Mouse (Mus musculus) intestine, embryonic 16.5 days (tissue): ENCODE measurements around the gene Itga6. TPM values are rescaled to one million over a fixed set of nuclear protein-coding genes. Genes with fewer than 3 reads are reported as not detected.

ENCODE experiments used
- ATAC-seq: fragments of 200-750 bp; cut with Nextera tagmentation; 2 replicates; pipeline ENCODE4 v1.8.0; 2017; ENCODE audit warnings: moderate TSS enrichment, moderate library complexity
- H3K27ac ChIP-seq: fragments of 300-500 bp; sonication (generic); 2 replicates; pipeline ENCODE4 v1.5.1; 2014; ENCODE audit warnings: mild to moderate bottlenecking, low read length
- H3K27me3 ChIP-seq: fragments of 300-500 bp; sonication (generic); replicated peaks from 2 replicates; pipeline ENCODE4 v1.6.1; 2014; ENCODE audit warnings: low read length, control low read depth, mixed read lengths; ENCODE audit not compliant: control insufficient read depth, insufficient read depth
- H3K36me3 ChIP-seq: fragments of 300-500 bp; sonication (generic); 2 replicates; pipeline ENCODE4 v1.6.1; 2014; ENCODE audit warnings: low read length, control low read depth; ENCODE audit not compliant: control insufficient read depth, insufficient read depth
- H3K4me1 ChIP-seq: fragments of 300-500 bp; sonication (generic); 2 replicates; pipeline ENCODE4 v1.6.1; 2014; ENCODE audit warnings: low read length, control low read depth, mixed read lengths; ENCODE audit not compliant: control insufficient read depth, insufficient read depth
- H3K4me2 ChIP-seq: fragments of 300-500 bp; sonication (generic); 2 replicates; pipeline ENCODE4 v1.6.1; 2014; ENCODE audit warnings: low read depth, low read length, control low read depth
- H3K4me3 ChIP-seq: fragments of 300-500 bp; sonication (generic); 2 replicates; pipeline ENCODE4 v1.5.1; 2014; ENCODE audit warnings: mild to moderate bottlenecking, low read length
- H3K9ac ChIP-seq: fragments of 300-500 bp; sonication (generic); 2 replicates; pipeline ENCODE4 v1.6.1; 2014; ENCODE audit warnings: low read depth, low read length
- H3K9me3 ChIP-seq: fragments of 300-500 bp; sonication (generic); 2 replicates; pipeline ENCODE4 v1.6.1; 2016; ENCODE audit warnings: low read length, control low read depth; ENCODE audit not compliant: control insufficient read depth
- WGBS: fragments of 180-500 bp; shearing (Covaris S2); extraction: QIAGEN DNeasy Blood & Tissue Kit; methylation state at CpG from one replicate; pipeline ENCODE4 v1.1.7; 2014; 5-methylcytosine and 5-hydroxymethylcytosine counted together
- polyA plus RNA-seq: library from polyadenylated mRNA; unstranded; fragments of >200 nt; fragmentation: Nextera tagmentation; extraction: Ambion mirVana; gene quantifications from 2 replicates; pipeline ENCODE4 v1.2.1, GENCODE M21; 2015

Gene Itga6
- polyA plus RNA-seq, 1 experiment from 2014 or later = 22.6 TPM

DNA sequence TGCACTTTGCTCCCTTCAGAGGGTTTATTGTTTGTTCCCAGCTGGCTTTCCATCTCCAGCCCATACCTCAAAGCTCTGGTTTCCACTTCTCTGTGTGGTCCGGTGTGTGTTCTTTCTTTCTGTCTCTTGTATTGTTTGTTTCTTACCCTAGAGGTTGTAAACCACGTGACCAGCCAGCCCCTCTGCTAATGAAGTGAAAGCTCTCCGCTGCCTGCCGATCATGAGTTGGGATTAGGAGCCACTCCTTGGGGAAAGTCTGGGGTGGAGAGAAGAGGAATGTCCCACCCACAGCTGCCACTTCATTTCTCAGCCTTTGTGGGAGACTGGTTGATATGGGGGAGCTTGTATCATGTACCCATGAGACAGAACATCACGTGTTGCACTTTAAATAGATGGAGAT, 69.9 kb downstream of the Itga6 start:
- no peak overlapping the region for H3K4me3 ChIP-seq
- no peaks in the 10 kb centered on the region for H3K36me3 ChIP-seq
- H3K9me3 ChIP-seq = no peaks in the 10 kb centered on the region
- no peaks in the 10 kb centered on the region for H3K27me3 ChIP-seq
- peaks cover 41% of the 10 kb centered on the region for H3K4me1 ChIP-seq
- WGBS = 20% methylated on average over 5 of the region's 5 CpGs
- H3K9ac ChIP-seq = no peak overlapping the region
- H3K4me2 ChIP-seq = peak overlapping the region; percentile 14; the same call in 1 of the 2 replicates
- ATAC-seq = no peak
- peak overlapping the region; percentile 81; the same call in 1 of the 2 replicates for H3K27ac ChIP-seq

DNA sequence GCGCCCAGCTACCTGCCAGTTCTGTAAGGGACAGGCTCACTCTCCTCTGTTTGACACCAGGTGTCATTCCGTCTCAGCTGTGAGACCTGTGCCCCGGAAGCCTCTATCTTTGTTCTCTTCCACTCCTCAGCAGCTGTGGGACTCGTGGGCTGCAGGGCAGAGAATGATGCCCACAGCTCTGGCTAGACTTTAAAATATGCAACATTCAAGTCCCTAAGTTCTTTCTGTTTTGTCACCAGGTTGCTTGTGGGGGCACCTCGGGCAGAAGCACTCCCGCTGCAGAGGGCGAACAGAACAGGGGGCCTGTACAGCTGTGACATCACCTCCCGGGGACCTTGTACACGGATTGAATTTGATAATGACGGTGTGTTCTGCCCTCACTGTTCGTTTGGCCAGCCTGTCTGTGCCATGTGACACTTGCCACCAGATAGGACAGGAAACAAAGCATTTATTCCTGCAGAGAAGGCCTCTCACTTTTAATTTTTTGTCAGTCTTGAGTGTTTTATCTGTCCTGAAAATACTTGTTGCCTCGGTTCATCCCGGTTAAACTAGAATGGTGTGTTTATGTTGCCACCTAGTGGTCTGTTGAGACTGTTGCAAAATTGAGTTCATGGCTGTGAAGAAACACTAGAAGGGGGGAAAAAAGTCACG, 71.1 kb downstream of the Itga6 start:
- Histone ChIP-seq H3K36me3 (no peaks in the 10 kb centered on the region), H3K4me2 (no peak overlapping the region), H3K4me1 (peaks cover 41% of the 10 kb centered on the region), H3K27me3 (no peaks in the 10 kb centered on the region), H3K9me3 (no peaks in the 10 kb centered on the region), H3K27ac (no peak overlapping the region), H3K4me3 (no peak overlapping the region), H3K9ac (no peak overlapping the region)
- no peak for ATAC-seq
- 42% methylated on average over 14 of the region's 14 CpGs for WGBS

DNA sequence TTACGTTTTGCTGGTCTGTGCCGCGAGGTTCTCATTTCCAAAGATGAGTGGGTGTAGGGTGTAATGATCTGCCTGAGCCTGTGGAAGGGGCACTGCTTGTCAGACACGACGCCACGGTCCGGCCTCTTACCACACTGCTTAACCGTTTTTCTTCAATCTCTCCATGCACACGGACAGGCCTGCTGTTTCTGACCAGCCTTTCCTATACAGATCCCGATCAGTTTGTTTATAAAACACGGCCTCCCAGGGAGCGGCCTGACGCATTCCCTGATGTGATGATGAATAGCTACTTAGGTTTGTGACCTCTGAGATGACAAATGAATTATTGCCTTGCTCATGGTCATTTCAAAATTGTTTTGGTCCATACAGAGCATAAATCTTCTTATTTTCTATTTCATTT, 78.7 kb downstream of the Itga6 start:
- H3K9me3 ChIP-seq = no peaks in the 10 kb centered on the region
- no peaks in the 10 kb centered on the region for H3K27me3 ChIP-seq
- no peak overlapping the region for H3K4me2 ChIP-seq
- H3K27ac ChIP-seq = no peak overlapping the region
- ATAC-seq = no peak
- no peaks in the 10 kb centered on the region for H3K36me3 ChIP-seq
- no peaks in the 10 kb centered on the region for H3K4me1 ChIP-seq
- 52% methylated on average over 13 of the region's 13 CpGs for WGBS
- no peak overlapping the region for H3K9ac ChIP-seq
- H3K4me3 ChIP-seq = no peak overlapping the region

DNA sequence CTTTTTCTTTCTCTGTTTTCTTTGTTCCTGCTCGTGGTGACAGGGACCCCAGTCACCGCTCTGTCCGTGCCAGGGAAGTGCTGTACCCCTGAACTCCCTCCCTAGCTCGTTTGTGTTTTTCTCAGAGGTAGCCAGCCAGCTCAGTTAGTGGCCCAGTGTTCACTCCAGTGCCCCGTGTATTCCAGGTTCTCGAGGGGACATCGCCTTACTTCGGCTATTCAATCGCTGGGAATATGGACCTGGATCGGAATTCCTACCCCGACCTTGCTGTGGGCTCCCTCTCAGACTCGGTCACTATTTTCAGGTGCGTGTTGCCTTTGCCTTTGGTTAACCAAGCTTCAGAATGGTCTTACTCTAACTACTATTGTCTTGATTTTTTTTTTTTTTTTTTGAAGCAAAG, 82.3 kb downstream of the Itga6 start:
- Histone ChIP-seq H3K27me3 (no peaks in the 10 kb centered on the region), H3K36me3 (no peaks in the 10 kb centered on the region), H3K4me1 (no peaks in the 10 kb centered on the region), H3K9me3 (no peaks in the 10 kb centered on the region), H3K4me2 (no peak overlapping the region), H3K4me3 (no peak overlapping the region), H3K9ac (no peak overlapping the region), H3K27ac (no peak overlapping the region)
- WGBS = 81% methylated on average over 13 of the region's 13 CpGs
- ATAC-seq = no peak

DNA sequence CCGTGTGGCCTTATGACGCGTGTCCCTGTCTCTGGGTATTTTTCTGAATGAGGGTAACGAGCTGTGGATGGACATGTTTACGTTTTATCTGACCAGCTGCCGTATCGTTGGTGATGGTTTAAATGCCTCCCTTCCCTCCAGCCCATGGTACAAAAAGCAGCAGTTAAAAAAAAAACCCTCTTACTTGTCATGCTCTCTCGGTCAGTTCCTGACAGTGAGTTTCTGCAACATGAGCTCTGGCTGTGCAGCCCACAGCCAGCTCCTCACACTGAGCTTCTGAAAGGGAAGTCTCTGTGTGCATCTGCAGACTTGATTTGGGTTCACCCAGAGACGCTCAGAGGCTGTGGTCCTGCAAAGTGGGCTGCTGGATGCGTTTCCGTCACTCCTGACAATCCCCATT, 83.5 kb downstream of the Itga6 start:
- no peaks in the 10 kb centered on the region for H3K27me3 ChIP-seq
- H3K36me3 ChIP-seq = no peaks in the 10 kb centered on the region
- H3K27ac ChIP-seq = no peak overlapping the region
- H3K4me1 ChIP-seq = no peaks in the 10 kb centered on the region
- no peaks in the 10 kb centered on the region for H3K9me3 ChIP-seq
- WGBS = 66% methylated on average over 11 of the region's 11 CpGs
- no peak overlapping the region for H3K4me2 ChIP-seq
- H3K4me3 ChIP-seq = no peak overlapping the region
- no peak for ATAC-seq
- H3K9ac ChIP-seq = no peak overlapping the region

DNA sequence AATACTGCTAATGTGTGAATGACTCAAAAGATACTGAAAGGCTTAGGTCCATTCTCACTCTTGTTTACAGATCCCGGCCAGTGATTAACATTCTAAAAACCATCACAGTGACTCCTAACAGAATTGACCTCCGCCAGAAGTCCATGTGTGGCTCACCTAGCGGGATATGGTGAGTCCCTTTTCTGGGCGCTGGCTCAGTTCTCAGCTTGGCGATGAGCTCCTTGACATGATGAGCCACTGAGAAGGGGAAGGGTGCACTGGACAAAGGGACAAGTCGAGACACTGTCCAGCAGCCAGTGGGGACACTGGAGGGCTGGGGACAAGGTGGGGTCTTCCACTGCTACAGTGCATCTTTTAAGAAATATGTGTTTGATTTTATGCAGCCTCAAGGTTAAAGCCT, 88.2 kb downstream of the Itga6 start:
- no peaks in the 10 kb centered on the region for H3K36me3 ChIP-seq
- H3K4me3 ChIP-seq = no peak overlapping the region
- no peak overlapping the region for H3K9ac ChIP-seq
- H3K4me1 ChIP-seq = no peaks in the 10 kb centered on the region; the same call in 1 of the 2 replicates
- H3K27ac ChIP-seq = no peak overlapping the region
- WGBS = 71% methylated on average over 6 of the region's 6 CpGs
- no peaks in the 10 kb centered on the region for H3K27me3 ChIP-seq
- H3K4me2 ChIP-seq = no peak overlapping the region
- no peaks in the 10 kb centered on the region for H3K9me3 ChIP-seq
- ATAC-seq = no peak

DNA sequence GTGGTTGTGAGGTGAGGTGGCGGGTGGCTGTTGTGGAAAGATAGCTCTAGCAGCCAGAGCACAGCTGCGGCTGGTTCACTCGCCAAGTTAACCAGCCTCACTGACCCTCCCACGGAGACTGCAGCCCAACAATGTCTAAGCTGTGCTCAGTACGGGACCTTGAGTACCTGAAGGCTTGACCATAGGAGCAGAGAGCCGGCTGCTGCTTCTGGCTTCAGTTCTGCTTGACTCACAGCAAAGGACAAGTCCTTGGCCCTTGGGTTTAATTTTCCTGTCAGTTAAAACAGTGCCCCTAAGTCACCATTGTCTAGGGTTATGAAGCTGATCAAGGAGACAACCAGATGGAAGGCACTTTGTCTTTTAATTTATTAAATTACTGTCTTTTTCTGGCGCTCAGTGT, 89.0 kb downstream of the Itga6 start:
- no peak overlapping the region for H3K4me2 ChIP-seq
- H3K36me3 ChIP-seq = no peaks in the 10 kb centered on the region
- no peaks in the 10 kb centered on the region for H3K27me3 ChIP-seq
- H3K4me1 ChIP-seq = no peaks in the 10 kb centered on the region; the same call in 1 of the 2 replicates
- no peak for ATAC-seq
- H3K4me3 ChIP-seq = no peak overlapping the region
- WGBS = 78% methylated on average over 7 of the region's 7 CpGs
- H3K9me3 ChIP-seq = no peaks in the 10 kb centered on the region
- no peak overlapping the region for H3K27ac ChIP-seq
- no peak overlapping the region for H3K9ac ChIP-seq

DNA sequence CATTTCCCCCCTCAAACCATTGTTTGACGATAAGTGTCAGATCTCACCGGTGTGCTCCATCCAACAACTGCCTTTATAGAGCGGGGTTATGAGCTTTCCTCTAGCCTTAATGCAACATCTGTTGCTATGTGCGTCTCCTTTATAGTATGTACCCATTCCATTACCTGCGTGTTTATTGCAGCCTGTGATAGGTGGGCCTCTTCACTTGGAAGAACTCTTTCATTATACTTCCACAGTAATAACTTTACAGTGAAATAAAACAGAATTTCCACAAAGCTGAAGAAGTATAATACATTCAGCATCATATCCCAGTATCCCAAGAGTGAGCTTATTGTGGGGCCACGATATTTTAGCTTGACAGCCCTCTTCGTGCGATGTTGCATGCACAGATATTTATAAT, 90.1 kb downstream of the Itga6 start:
- WGBS = 84% methylated on average over 8 of the region's 8 CpGs
- no peak overlapping the region for H3K27ac ChIP-seq
- no peak overlapping the region for H3K4me3 ChIP-seq
- H3K27me3 ChIP-seq = no peaks in the 10 kb centered on the region
- no peak overlapping the region for H3K4me2 ChIP-seq
- H3K4me1 ChIP-seq = no peaks in the 10 kb centered on the region; the same call in 1 of the 2 replicates
- H3K9ac ChIP-seq = no peak overlapping the region
- no peaks in the 10 kb centered on the region for H3K36me3 ChIP-seq
- H3K9me3 ChIP-seq = no peaks in the 10 kb centered on the region
- ATAC-seq = no peak

DNA sequence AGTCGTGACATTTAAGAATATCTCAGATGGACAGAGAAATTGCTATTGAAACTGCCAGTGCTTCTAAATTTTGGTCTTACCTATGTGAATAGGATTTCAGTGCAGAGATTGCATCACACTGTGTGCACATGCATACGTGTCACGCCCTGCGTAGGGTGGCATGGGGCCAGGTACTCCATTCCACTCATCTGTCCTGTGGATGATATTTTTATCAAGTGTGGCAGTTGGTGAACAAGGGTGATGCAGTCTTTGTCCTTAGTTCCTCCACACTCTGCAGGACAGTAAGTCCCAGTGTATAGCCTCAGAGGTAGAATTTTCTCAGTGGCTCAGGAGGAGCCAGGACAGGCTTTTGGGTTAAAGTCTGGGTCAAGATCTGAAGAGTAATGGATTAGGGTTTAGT, 90.8 kb downstream of the Itga6 start:
- 88% methylated on average over 4 of the region's 4 CpGs for WGBS
- H3K4me2 ChIP-seq = no peak overlapping the region
- no peak for ATAC-seq
- H3K4me3 ChIP-seq = no peak overlapping the region
- H3K27ac ChIP-seq = no peak overlapping the region
- no peaks in the 10 kb centered on the region for H3K9me3 ChIP-seq
- H3K9ac ChIP-seq = no peak overlapping the region
- no peaks in the 10 kb centered on the region; the same call in 1 of the 2 replicates for H3K4me1 ChIP-seq
- no peaks in the 10 kb centered on the region for H3K36me3 ChIP-seq
- no peaks in the 10 kb centered on the region for H3K27me3 ChIP-seq

DNA sequence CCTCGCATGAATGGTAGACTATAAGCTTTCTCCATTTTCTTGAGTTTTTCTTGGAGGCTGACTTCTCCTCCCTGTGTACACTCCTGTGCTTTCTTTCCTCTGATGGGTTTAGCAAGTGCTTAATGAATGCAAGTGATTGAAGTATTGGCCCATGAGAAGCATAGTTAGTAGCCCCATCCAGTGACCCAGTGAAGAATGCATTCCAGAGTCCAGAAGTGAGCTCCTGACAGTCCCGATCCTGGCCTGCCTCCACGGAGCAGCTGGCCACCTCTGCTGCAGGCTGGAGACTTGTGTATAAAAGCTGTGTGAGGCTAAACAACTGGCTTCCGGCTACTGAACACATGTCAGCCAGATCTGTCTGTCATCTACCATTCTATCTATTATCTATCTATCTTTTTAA, 91.8 kb downstream of the Itga6 start:
- Histone ChIP-seq H3K9ac (no peak overlapping the region), H3K36me3 (no peaks in the 10 kb centered on the region), H3K27me3 (no peaks in the 10 kb centered on the region), H3K4me1 (no peaks in the 10 kb centered on the region; the same call in 1 of the 2 replicates), H3K4me3 (no peak overlapping the region), H3K9me3 (no peaks in the 10 kb centered on the region), H3K27ac (no peak overlapping the region), H3K4me2 (no peak overlapping the region)
- ATAC-seq = no peak
- WGBS = 59% methylated on average over 4 of the region's 4 CpGs
